Mouse (Mus musculus): Measurements from ENCODE around the gene Nfu1. TPM values are rescaled to one million over a fixed set of nuclear protein-coding genes. Genes with fewer than 3 reads are reported as not detected.

Nfu1 gene
- 130 and 160 TPM in 2 replicates for polyA plus RNA-seq (2012; rRNA removed)

DNA sequence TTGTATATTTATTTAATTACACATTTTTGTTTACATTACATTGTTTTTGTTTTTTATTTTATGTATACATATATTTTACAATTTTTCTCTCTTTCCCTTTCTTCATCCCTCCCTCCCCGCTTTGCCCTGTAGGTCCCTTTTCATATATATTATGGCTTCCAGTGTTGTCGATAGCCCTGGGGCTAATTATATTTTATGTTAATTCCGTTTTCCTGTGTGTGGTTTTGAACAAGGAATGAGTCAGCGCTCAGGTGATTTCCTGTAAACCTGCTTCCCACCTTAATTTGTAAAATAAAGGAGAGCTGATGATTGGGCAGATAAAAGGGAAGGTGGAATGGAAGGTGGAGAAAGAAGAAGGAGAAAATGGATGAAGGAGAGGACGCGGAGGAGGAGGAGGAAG, at the start of gene Nfu1:
Gene Nfu1, plus strand, starts transcription at position 350 of the 400 bp plus-strand sequence.
- TF ChIP-seq POLR2A (IDR thresholded peaks at IDR 0.05; ENCODE audit: borderline replicate concordance, extremely low read depth, insufficient read depth, insufficient read length, poor library complexity, severe bottlenecking) (no peak), CTCF (IDR thresholded peaks at IDR 0.05; ENCODE audit: borderline replicate concordance, extremely low read depth, insufficient read depth, insufficient read length) (no peak)
- no peak for DNase-seq (ENCODE audit: low read depth)

DNA sequence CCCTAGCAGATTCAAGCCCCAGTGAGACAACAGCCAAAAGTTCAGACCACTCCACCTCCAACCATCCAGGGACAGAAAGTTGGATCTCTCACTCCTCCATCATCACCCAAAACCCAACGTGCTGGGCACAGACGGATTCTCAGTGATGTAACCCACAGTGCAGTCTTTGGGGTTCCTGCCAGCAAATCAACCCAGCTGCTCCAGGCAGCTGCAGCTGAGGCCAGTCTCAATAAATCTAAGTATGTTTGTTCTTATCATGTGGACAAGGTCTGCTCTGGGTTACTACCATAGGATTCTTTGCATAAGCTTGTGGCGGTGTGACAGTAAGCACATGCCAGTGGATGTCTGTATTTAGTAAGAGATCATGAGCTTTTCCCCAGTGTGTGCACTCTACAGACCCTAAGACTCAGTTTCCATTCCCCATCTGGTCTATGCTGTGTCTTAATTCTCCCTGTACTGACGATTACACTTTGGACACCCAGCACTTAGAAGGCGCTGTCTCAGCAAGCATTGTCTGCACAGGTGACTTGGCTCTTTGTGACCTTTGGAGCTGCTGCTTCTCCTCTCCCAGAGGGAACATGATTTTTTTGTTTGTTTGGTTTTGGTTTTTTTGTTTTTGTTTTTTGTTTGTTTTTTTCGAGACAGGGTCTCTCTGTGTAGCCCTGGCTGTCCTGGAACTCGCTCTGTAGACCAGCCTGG, 44.9 kb upstream of the Nfu1 start:
- TF ChIP-seq POLR2A (IDR thresholded peaks at IDR 0.05; ENCODE audit: borderline replicate concordance, extremely low read depth, insufficient read depth, insufficient read length, poor library complexity, severe bottlenecking) = no peak
- no peak for TF ChIP-seq CTCF (IDR thresholded peaks at IDR 0.05; ENCODE audit: borderline replicate concordance, extremely low read depth, insufficient read depth, insufficient read length)
- DNase-seq (ENCODE audit: low read depth) = no peak

DNA sequence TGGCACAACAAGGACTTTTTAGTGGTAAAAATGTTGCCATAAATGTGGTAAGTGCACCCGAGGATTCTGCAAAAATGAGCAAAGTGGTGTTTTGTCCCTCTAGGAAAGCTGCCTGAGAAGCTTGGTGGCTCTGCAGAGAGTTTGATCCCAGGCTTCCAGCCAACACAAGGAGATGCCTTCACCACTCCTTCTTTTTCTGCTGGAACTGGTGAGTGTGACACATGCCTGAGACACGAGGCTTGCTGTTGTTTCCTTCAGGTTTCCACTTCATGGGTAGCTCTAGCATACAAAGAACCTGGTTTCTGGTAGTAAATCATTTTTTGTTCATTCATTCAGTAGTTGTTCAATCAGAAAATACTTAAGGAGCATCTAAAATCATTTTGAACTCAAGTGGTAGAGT, 41.9 kb upstream of the Nfu1 start:
- no peak for DNase-seq (ENCODE audit: low read depth)
- TF ChIP-seq POLR2A (IDR thresholded peaks at IDR 0.05; ENCODE audit: borderline replicate concordance, extremely low read depth, insufficient read depth, insufficient read length, poor library complexity, severe bottlenecking) (no peak), CTCF (IDR thresholded peaks at IDR 0.05; ENCODE audit: borderline replicate concordance, extremely low read depth, insufficient read depth, insufficient read length) (no peak)

DNA sequence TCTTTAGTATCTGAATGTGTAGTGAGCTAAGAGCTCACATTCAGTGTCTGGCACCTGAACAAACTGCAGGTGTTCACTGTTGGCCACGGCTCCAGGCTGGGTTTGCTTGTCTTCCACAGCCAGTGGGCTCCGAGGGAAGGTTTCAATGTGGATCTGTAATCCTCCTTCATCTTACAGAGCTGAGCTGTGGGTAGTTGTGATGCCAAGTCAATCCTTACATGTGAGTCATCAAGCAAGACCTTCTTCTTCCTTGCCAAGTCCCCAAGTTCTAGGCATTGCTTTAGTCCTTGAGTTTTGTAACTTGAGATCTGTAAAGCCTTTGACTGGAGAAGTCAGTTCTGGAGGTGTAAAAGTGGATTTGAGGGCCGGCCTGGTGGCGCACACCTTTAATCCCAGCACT, 35.1 kb upstream of the Nfu1 start:
- TF ChIP-seq POLR2A (IDR thresholded peaks at IDR 0.05; ENCODE audit: borderline replicate concordance, extremely low read depth, insufficient read depth, insufficient read length, poor library complexity, severe bottlenecking) (no peak), CTCF (IDR thresholded peaks at IDR 0.05; ENCODE audit: borderline replicate concordance, extremely low read depth, insufficient read depth, insufficient read length) (no peak)

DNA sequence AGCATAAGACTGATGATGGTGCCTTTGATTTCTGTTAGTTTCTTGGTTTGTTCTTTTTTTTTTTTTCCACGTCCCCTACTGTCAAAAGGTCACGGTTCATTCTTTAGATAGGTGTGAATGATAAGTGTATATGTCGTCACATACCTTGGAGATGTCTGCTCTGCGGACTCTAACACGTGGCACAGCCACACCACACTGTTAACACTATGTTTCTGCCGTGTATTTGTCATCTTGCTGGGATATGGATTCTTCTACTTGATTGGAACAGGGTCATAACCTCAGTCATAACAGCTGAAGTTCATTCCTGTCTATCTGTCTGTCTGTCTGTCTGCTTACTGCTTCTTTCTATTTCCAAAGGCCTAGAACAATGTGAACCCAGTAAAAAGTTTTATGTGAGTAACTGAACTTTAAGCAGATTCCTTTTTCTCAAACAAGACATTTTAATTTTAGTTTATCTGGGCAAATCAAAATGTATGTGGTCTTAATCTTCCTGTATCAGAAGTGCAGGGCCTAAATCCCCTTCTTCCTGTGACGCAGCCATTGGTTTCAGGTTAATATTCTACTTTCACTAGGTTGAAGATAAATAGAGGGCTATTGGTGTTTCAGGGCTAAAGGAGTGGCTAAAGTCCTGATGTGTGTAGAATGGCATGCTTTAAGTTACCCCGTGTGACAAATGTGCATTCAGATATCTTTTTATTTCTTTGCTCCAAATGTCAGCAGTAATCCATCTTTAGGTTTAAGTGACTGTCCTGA, 30.7 kb upstream of the Nfu1 start:
- TF ChIP-seq POLR2A (IDR thresholded peaks at IDR 0.05; ENCODE audit: borderline replicate concordance, extremely low read depth, insufficient read depth, insufficient read length, poor library complexity, severe bottlenecking) (no peak), CTCF (IDR thresholded peaks at IDR 0.05; ENCODE audit: borderline replicate concordance, extremely low read depth, insufficient read depth, insufficient read length) (no peak)
- DNase-seq (ENCODE audit: low read depth) = no peak

More for the DNA sequence above, 35.1 kb upstream of the Nfu1 start:
- DNase-seq (ENCODE audit: low read depth) = no peak

DNA sequence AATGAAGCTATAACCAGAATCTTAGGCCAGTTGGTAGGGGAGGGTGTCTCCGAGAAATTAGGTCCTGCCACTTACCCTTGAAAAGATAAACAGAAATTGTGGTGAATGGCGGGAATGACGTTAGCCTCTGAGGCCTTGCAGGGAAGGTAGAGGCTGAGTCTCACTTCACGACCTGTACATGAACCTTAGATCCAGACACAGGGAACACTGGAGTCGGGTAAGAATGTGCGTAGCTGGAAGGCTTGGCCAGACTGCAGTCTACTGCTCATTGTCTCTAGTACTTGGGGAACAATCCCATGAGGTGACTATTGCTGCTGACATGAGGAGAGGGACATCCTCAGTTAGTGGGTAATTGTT, 30.1 kb upstream of the Nfu1 start:
- TF ChIP-seq POLR2A (IDR thresholded peaks at IDR 0.05; ENCODE audit: borderline replicate concordance, extremely low read depth, insufficient read depth, insufficient read length, poor library complexity, severe bottlenecking) = no peak
- TF ChIP-seq CTCF (IDR thresholded peaks at IDR 0.05; ENCODE audit: borderline replicate concordance, extremely low read depth, insufficient read depth, insufficient read length) = no peak
- no peak for DNase-seq (ENCODE audit: low read depth)

DNA sequence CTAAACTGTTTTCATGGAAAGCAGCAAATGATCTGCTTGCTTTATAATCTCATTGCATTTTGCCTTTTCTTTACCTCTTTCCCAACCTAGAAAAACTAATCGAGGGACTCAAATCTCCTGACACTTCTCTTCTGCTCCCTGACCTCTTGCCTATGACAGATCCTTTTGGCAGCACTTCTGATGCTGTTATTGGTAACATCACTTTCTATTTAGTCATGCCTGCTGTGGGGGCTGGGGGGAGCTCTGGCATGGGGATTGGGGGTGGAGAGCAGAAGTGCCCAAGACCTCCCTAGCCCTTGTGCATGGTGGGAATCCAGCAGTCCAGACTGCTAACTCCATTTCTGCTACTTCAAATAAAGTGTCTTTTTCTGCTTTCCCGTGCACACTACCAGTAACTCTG, 27.8 kb upstream of the Nfu1 start:
- no peak for TF ChIP-seq CTCF (IDR thresholded peaks at IDR 0.05; ENCODE audit: borderline replicate concordance, extremely low read depth, insufficient read depth, insufficient read length)
- no peak for TF ChIP-seq POLR2A (IDR thresholded peaks at IDR 0.05; ENCODE audit: borderline replicate concordance, extremely low read depth, insufficient read depth, insufficient read length, poor library complexity, severe bottlenecking)
- DNase-seq (ENCODE audit: low read depth) = no peak

DNA sequence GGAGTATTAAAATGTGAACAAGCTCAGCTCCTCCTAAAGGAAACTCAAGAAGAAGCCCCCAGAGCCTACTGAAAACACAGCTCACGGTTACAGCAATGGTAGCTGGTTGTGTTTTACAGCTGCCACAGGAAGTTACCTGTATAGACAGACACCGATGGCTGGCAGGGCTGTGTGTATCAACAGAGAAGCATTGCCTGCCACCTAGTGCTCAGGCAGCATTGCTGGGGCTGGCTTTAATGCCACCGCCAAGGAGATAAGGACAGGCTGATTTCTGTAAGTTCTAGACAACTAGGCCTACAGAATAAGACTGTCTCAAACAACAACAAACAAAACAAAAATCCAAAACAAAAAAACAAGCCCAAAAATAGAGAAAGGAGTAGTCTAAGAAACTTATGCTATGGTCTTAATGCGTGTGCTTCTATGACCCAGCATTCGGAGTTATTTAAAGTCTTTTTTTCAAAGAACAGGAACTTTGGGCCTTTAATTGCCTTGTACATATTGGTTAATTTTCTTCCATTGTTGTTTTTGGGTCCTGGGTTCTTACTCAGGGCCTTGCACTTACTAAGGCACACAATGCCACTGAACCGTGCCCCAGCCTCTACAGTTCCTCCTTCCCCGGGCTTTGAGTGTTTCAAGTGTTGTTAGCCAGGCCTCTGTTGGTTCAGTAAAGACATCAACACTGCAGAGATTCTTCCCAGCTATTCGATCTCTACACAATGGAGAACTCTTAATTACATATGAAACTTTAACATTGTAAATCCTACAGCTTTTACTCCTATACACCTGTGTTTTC, 23.5 kb upstream of the Nfu1 start:
- DNase-seq (ENCODE audit: low read depth) = no peak
- TF ChIP-seq POLR2A (IDR thresholded peaks at IDR 0.05; ENCODE audit: borderline replicate concordance, extremely low read depth, insufficient read depth, insufficient read length, poor library complexity, severe bottlenecking) (no peak), CTCF (IDR thresholded peaks at IDR 0.05; ENCODE audit: borderline replicate concordance, extremely low read depth, insufficient read depth, insufficient read length) (0 out of 2 replicates have a peak, but pooled peaks have one; percentile 8)

DNA sequence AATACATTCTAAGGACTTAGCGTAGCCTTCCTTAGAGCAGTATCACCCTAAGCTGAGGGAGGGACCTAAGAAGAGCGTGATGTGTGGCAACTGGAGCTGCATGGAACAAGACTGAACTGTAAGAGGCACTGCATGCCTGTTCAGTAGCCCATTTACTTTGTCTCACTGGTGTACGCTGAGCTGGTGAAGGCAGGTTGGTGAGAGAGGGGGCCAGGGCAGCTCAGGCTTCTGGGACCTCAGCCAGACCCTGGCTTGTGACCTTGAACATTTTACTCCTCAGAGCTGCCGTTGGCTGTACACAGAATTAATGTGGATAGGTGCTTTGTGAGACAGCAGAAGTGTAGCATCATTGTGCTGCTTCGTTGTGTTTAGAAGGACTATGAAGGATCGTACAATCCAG, 19.5 kb upstream of the Nfu1 start:
- DNase-seq (ENCODE audit: low read depth) = no peak
- TF ChIP-seq CTCF (IDR thresholded peaks at IDR 0.05; ENCODE audit: borderline replicate concordance, extremely low read depth, insufficient read depth, insufficient read length) (no peak), POLR2A (IDR thresholded peaks at IDR 0.05; ENCODE audit: borderline replicate concordance, extremely low read depth, insufficient read depth, insufficient read length, poor library complexity, severe bottlenecking) (no peak)

DNA sequence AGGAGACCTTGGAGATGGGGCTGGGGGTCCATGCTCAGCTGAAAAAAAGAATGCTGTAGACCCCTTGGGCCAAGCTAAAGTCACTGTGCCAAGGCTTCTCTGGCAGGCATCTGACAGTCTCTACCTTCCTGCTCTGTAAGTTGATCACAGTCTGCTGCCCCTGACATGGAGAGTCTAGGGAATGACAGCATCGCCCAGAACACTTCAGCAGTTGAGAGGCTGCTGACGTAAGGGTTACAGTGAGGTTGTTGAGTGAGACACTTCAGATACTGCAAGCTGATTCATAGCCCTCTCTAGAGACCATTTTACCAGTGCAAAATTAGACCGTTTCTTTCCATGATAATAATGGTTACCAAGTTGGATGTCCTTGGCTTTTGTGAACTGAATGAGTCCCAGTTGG, 18.0 kb upstream of the Nfu1 start:
- DNase-seq (ENCODE audit: low read depth) = no peak
- TF ChIP-seq POLR2A (IDR thresholded peaks at IDR 0.05; ENCODE audit: borderline replicate concordance, extremely low read depth, insufficient read depth, insufficient read length, poor library complexity, severe bottlenecking) (no peak), CTCF (IDR thresholded peaks at IDR 0.05; ENCODE audit: borderline replicate concordance, extremely low read depth, insufficient read depth, insufficient read length) (no peak)

DNA sequence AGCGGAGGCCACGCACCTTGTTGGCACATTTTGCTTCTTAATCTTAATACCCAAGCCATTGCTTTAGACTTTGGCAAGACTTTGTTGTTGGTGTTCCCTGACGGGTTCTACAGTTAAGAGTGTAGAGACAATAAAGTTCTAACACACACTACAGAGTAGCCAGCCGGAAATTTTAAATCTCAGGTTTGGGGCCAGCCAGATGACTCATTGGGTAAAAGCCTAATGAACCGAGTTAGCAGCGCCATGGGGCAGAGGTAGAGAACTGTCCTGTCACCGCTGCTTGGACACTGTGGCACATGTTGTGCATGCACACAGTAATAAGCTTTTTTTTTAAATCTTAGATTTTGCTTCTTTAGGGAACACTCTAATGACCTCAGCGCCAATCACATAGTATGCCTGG, 16.7 kb upstream of the Nfu1 start:
- TF ChIP-seq POLR2A (IDR thresholded peaks at IDR 0.05; ENCODE audit: borderline replicate concordance, extremely low read depth, insufficient read depth, insufficient read length, poor library complexity, severe bottlenecking) (no peak), CTCF (IDR thresholded peaks at IDR 0.05; ENCODE audit: borderline replicate concordance, extremely low read depth, insufficient read depth, insufficient read length) (no peak)
- DNase-seq (ENCODE audit: low read depth) = no peak

All from brain, embryonic 14.5 days (tissue).